Mouse (Mus musculus): ENCODE measurements at regions not wholly inside any gene's neighbourhood (a gene's known extent, or its start where the extent isn't known, plus 50 kb on each side); places are given as distances from the start of the nearest gene placed in this dataset.

DNA sequence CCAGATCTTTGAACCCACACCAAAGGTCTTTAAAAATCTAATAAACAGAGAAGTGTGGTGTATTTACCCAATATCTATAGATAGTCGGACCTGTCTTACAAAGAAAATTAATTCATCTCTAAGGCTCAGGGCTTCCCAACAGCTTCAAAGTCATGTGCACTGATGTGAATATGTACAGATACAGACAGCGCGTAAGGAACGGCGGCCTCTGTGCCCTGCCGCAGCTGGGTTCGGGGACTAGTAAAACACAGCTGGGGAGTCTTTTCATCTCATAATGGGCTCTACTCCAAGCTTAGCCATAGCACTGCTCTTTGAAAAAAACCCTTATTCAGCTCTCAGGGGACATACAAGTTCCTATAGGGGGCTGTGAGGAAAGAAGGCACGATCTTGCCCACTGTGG, 60.1 kb upstream of the Man2a1 start:
- TF ChIP-seq USF1 (IDR thresholded peaks at IDR 0.05; ENCODE audit: low read depth, low read length): no peak
- TF ChIP-seq POLR2A (IDR thresholded peaks at IDR 0.05; ENCODE audit: low read depth, low read length): no peak
- no peak for TF ChIP-seq CTCF (conservative IDR thresholded peaks at IDR 0.05 in 1 of 2, IDR thresholded peaks at IDR 0.05 in 1 of 2; ENCODE audit: low read depth in 2 of 2, low read length in 2 of 2)
